Mouse (Mus musculus): ENCODE data around the gene Cntn4. TPM values are rescaled to one million over a fixed set of nuclear protein-coding genes. Genes with fewer than 3 reads are reported as not detected.
"Not testable (repeated sequence)": the region's sequence is repeated elsewhere in the genome, so short reads cannot be mapped to it uniquely, and the experiment has no call there.

Cntn4 gene
- polyA plus RNA-seq, 1 experiment from 2014 or later = 0.13 TPM

DNA sequence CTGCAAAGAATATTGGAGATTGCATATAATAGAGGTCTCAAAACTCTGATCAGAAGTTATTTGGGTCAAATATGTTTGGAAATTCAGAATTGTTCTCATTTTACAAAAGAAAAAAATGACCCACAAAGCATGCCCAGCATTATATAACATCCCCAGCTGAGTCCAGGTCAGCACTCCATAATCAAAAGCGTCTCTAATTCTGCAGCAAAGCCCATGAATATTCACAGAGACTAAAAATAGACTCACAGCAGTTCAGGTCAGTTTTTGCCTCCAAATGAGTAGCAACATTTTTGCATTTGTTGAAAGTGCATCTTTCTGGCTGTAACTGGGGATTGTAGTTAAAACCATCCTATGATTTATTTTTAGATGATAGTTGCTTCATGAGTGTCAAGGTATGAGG, 657.6 kb downstream of the Cntn4 start:
- no peaks in the 10 kb centered on the region for H3K36me3 ChIP-seq
- DNase-seq (no peak), ATAC-seq (ENCODE audit: low read depth) (no peak)
- no peaks in the 10 kb centered on the region for H3K4me1 ChIP-seq (replicated peaks)
- H3K27ac ChIP-seq = no peak overlapping the region
- H3K27me3 ChIP-seq = no peaks in the 10 kb centered on the region
- WGBS (ENCODE audit: insufficient replicate concordance) = 24% methylated on average over 1 of the region's 1 CpGs
- no peak overlapping the region for H3K9ac ChIP-seq
- no peak overlapping the region for H3K4me3 ChIP-seq (replicated peaks)
- no peaks in the 10 kb centered on the region for H3K9me3 ChIP-seq (replicated peaks)
- H3K4me2 ChIP-seq = no peak overlapping the region

DNA sequence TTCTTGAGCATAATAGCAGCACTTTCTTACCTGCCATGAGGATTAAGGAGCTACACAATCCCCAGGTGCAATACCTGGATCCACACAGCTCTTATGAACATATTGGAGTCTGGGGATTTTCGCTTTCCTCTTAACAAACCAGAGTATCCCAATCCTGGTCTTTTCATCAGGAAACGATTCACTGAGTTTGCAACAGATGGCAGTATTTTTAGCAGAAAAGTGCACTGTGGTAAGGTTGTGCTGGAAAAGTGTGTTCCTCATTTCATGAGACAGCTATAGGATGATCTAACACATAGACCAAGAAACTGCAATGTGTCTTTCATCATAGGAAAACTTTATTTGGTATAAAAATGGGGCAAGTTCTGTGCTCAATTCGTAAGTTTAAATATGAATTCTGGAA, 659.3 kb downstream of the Cntn4 start:
- no peaks in the 10 kb centered on the region for H3K9me3 ChIP-seq (replicated peaks)
- H3K36me3 ChIP-seq = no peaks in the 10 kb centered on the region
- DNase-seq (no peak), ATAC-seq (ENCODE audit: low read depth) (no peak)
- H3K27me3 ChIP-seq = no peaks in the 10 kb centered on the region
- no peak overlapping the region for H3K4me3 ChIP-seq (replicated peaks)
- 52% methylated on average over 3 of the region's 3 CpGs for WGBS (ENCODE audit: insufficient replicate concordance)
- no peak overlapping the region for H3K27ac ChIP-seq
- H3K9ac ChIP-seq = no peak overlapping the region
- no peaks in the 10 kb centered on the region for H3K4me1 ChIP-seq (replicated peaks)
- H3K4me2 ChIP-seq = no peak overlapping the region

DNA sequence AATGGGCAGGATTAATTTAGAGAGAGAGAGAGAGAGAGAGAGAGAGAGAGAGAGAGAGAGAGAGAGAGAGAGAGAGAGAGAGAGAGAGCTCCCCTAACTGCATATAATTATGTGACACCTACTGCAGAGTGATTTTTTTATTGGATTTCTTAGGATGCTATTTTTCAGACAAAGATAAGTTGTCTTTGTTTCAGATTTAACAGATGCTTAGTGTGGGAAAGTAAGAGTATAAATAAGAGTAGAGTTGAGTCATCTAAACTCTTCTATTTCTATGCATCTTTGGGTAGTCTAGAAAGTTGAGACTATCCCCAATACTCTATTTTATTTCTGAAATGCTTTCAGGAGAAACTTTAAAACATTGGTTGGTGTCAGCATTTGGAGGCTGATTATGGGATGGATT, 660.4 kb downstream of the Cntn4 start:
- no peak overlapping the region for H3K4me2 ChIP-seq
- no peak overlapping the region for H3K27ac ChIP-seq
- H3K9me3 ChIP-seq (replicated peaks) = no peaks in the 10 kb centered on the region
- no peaks in the 10 kb centered on the region for H3K36me3 ChIP-seq
- H3K4me1 ChIP-seq (replicated peaks) = no peaks in the 10 kb centered on the region
- no peaks in the 10 kb centered on the region for H3K27me3 ChIP-seq
- no peak overlapping the region for H3K9ac ChIP-seq
- no peak overlapping the region for H3K4me3 ChIP-seq (replicated peaks)
- DNase-seq (no peak), ATAC-seq (ENCODE audit: low read depth) (no peak)

DNA sequence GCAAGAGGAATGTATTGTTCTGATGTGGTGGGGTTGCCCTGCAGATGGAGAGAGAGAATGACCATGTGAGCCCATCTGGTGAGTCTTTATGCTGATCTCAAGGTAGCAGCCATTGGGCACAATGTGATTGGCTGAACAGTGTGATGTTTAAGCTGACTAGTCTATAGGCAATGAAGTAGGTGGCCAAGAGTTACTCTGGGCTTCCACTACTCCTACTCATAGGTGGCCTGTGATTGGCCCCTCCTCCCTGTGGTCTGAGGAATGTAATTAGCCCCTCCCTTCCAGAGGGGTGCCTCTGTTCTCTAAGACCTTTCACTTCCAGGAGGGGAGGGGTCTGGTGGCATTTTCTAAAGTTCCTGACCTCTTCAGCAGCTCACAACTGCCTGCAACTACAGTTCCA, 663.7 kb downstream of the Cntn4 start:
- ATAC-seq (ENCODE audit: low read depth) = no peak

DNA sequence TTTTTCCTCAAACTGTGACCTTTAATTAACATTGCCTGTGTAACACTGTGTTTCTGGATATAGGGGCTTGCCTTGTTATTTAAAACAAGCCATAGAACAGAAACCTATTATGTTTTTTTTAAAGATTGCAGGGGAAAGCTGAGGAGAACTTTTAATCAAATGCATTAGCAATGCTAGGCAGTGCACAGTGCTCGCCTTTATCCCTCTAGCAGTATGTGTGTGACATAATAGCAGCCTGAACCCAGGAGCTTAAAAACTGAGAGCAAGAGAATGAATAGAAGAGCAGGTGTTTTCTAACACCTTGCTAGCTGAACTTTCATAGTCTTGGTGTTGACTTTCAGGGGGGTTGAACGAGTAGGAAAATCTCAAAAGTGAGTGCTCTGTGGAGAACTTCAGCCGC, 672.6 kb downstream of the Cntn4 start:
- Histone ChIP-seq H3K4me1 (replicated peaks) (no peaks in the 10 kb centered on the region), H3K4me2 (no peak overlapping the region), H3K27ac (no peak overlapping the region), H3K9ac (no peak overlapping the region), H3K36me3 (no peaks in the 10 kb centered on the region), H3K4me3 (replicated peaks) (no peak overlapping the region), H3K27me3 (no peaks in the 10 kb centered on the region), H3K9me3 (replicated peaks) (no peaks in the 10 kb centered on the region)
- WGBS (ENCODE audit: insufficient replicate concordance) = 54% methylated on average over 3 of the region's 3 CpGs
- ATAC-seq (ENCODE audit: low read depth) (no peak), DNase-seq (no peak)

More for the DNA sequence above, 663.7 kb downstream of the Cntn4 start:
- Histone ChIP-seq H3K4me3 (replicated peaks) (no peak overlapping the region), H3K9ac (no peak overlapping the region), H3K4me1 (replicated peaks) (no peaks in the 10 kb centered on the region), H3K27me3 (no peaks in the 10 kb centered on the region), H3K4me2 (no peak overlapping the region), H3K36me3 (no peaks in the 10 kb centered on the region), H3K27ac (no peak overlapping the region), H3K9me3 (replicated peaks) (no peaks in the 10 kb centered on the region)
- no peak for DNase-seq

DNA sequence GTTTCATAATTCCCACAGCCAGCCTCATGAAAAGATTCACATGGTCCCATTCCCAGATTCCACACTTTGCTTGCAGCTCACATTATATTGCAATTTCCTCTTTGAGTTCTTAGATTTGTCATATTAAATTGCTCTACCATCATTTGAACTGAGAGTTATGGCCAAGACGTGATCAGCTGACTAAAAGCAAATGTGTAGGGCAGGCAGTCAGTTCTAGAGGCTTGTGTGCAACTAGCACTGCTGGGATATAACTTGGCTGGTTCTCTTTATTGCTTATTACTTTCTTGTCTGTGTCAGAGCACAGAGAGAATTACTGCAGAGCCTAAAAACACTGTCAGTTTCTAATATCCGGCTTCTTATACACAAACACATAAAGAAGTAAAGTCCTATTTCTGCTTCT, 673.9 kb downstream of the Cntn4 start:
- Histone ChIP-seq H3K9me3 (replicated peaks) (no peaks in the 10 kb centered on the region), H3K4me2 (no peak overlapping the region), H3K27me3 (no peaks in the 10 kb centered on the region), H3K27ac (no peak overlapping the region), H3K36me3 (no peaks in the 10 kb centered on the region), H3K4me1 (replicated peaks) (no peaks in the 10 kb centered on the region), H3K9ac (no peak overlapping the region), H3K4me3 (replicated peaks) (no peak overlapping the region)
- DNase-seq (no peak), ATAC-seq (ENCODE audit: low read depth) (no peak)
- WGBS (ENCODE audit: insufficient replicate concordance) = 64% methylated on average over 2 of the region's 2 CpGs

DNA sequence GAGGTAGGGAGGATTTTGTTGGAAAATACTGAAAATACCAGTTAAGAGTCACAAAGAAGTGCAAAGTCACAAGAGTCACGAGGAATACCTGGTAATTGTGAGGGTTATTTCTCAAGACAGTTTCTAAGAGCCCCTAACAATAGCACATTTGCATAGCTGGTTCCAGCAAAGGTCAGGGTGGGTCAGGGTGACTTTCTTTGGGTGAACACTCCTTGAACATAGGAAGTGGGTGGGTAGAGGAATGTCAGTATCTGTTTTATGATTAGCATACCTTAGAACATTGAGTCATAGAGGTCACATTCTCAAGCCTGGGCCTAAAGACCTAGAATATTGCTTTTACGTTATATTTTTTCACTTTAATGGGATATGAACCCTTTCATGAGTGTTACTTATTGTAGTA, 681.3 kb downstream of the Cntn4 start:
- not testable (repeated sequence) for DNase-seq; H3K4me2 ChIP-seq; ATAC-seq (ENCODE audit: low read depth); H3K4me1 ChIP-seq (replicated peaks); H3K9ac ChIP-seq; H3K27ac ChIP-seq; H3K36me3 ChIP-seq; H3K27me3 ChIP-seq; H3K9me3 ChIP-seq (replicated peaks); H3K4me3 ChIP-seq (replicated peaks)
- 50% methylated on average over 2 of the region's 2 CpGs for WGBS (ENCODE audit: insufficient replicate concordance)

DNA sequence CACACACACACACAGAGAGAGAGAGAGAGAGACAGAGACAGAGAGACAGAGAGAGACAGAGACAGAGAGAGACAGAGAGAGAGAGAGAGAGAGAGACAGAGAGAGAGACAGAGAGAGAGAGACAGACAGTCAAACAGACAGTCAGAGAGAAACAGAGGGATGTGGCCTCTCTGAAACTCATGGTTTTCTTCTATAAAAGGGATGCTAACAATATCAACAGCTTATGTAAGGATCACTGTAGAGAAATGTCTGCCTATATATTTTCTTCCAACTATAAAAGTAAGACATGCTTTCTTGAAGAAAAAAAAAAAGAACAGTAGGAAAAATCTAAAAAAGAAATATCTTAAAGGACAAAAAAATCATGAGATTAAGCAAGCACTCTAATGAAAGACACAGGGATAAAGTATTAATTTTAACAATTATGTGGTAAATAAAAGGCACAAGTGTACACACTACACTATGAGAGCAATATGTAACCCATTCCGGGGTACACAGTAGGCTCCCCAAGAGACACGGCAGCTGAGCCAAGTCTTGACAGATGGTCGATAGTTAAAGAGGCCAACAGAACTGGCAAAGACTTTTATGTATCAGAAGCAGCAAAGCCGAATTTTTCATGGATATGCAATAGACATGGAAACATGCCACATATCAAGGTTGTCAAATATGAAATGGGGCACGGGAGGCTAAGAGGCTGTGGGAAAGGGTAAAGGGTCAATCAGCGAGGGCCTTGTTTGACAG, 704.0 kb downstream of the Cntn4 start:
- Histone ChIP-seq H3K27ac (no peak overlapping the region), H3K9me3 (replicated peaks) (no peaks in the 10 kb centered on the region), H3K4me3 (replicated peaks) (no peak overlapping the region), H3K27me3 (no peaks in the 10 kb centered on the region), H3K9ac (no peak overlapping the region), H3K4me1 (replicated peaks) (no peaks in the 10 kb centered on the region), H3K36me3 (no peaks in the 10 kb centered on the region), H3K4me2 (no peak overlapping the region)
- ATAC-seq (ENCODE audit: low read depth) = no peak
- no peak for DNase-seq
- WGBS (ENCODE audit: insufficient replicate concordance) = 65% methylated on average over 6 of the region's 6 CpGs

DNA sequence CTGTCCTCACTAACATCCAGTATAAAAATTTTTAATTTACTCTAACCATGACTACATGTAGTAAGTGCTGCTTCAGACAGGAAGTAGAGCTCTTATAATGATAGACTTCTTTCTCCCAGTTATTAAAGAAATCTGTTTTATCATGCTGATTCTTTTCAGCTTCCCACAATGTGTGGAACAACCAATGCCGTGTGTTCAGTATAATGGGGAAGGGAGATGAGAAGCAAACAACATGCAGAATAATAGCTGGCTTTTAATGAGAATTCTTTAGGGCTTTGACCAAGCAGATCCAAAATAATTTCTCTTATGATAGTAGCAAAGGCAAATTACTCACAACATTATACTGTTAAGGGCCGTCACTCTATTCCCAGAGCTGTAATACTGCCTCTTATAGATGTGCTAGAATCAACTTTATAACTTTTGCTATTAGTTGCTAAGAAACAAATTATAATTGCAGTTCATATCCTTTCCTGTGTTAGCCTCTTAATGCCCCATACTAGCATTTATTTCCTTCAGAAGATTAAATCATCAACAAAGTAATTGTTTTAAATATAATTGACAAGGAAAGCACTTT, 710.5 kb downstream of the Cntn4 start:
- Histone ChIP-seq H3K27me3 (no peaks in the 10 kb centered on the region), H3K4me1 (replicated peaks) (no peaks in the 10 kb centered on the region), H3K4me2 (no peak overlapping the region), H3K27ac (no peak overlapping the region), H3K36me3 (no peaks in the 10 kb centered on the region), H3K9me3 (replicated peaks) (no peaks in the 10 kb centered on the region), H3K4me3 (replicated peaks) (no peak overlapping the region), H3K9ac (no peak overlapping the region)
- ATAC-seq (ENCODE audit: low read depth) (no peak), DNase-seq (no peak)
- whole genome bisulfite sequencing (ENCODE audit: insufficient replicate concordance) = 65% methylated on average over 2 of the region's 2 CpGs

DNA sequence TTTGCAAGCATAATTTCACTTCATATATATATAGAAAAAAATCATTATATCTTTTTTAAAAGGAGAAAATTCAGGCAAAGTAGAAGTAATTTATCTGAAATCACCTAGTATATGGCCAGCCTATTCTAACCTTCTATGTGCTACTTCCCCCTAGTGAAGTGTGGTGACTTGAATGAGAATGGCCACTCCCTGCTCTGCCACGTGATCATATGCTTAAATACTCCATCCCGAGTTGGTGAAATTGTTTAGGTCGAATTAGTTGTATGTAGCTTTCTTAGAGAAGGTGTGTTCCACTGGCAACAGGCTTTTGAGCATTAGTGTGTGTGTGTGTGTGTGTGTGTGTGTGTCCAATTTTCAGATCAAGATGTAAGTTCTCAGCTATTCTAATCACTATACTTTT, 730.6 kb downstream of the Cntn4 start:
- no peaks in the 10 kb centered on the region for H3K36me3 ChIP-seq
- H3K27ac ChIP-seq = no peak overlapping the region
- H3K4me3 ChIP-seq (replicated peaks) = no peak overlapping the region
- no peak overlapping the region for H3K4me2 ChIP-seq
- no peaks in the 10 kb centered on the region for H3K27me3 ChIP-seq
- WGBS (ENCODE audit: insufficient replicate concordance) = 55% methylated on average over 3 of the region's 3 CpGs
- no peak for ATAC-seq (ENCODE audit: low read depth)
- 0 out of 2 replicates have a peak, but pooled peaks cover 2% of the 10 kb centered on the region for H3K9me3 ChIP-seq (replicated peaks)
- H3K4me1 ChIP-seq (replicated peaks) = no peaks in the 10 kb centered on the region
- H3K9ac ChIP-seq = no peak overlapping the region
- no peak for DNase-seq

DNA sequence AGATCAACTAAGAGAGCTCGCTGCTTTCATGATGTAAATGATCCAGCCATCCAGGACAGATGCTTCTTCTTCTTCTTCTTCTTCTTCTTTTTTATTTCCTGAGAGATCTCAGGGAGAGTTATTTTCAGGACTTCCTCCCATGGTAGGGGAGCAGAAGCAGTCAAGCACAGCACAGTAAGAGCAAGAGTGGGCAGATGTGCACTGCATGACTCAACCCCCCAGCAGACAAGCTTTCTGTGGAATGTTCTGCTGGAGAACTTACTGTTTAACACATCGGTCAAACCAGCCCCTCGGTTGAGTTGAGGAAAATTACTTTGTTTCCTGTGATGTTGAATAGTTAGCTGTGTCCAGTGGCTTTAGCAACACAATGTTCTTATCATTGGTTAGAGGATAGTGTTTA, 731.2 kb downstream of the Cntn4 start:
- WGBS (ENCODE audit: insufficient replicate concordance) = 50% methylated on average over 3 of the region's 3 CpGs
- DNase-seq (no peak), ATAC-seq (ENCODE audit: low read depth) (no peak)
- no peak overlapping the region for H3K4me3 ChIP-seq (replicated peaks)
- no peaks in the 10 kb centered on the region for H3K27me3 ChIP-seq
- H3K4me2 ChIP-seq = no peak overlapping the region
- H3K27ac ChIP-seq = no peak overlapping the region
- no peak overlapping the region for H3K9ac ChIP-seq
- no peaks in the 10 kb centered on the region for H3K36me3 ChIP-seq
- H3K4me1 ChIP-seq (replicated peaks) = no peaks in the 10 kb centered on the region
- 0 out of 2 replicates have a peak, but pooled peaks cover 2% of the 10 kb centered on the region for H3K9me3 ChIP-seq (replicated peaks)

DNA sequence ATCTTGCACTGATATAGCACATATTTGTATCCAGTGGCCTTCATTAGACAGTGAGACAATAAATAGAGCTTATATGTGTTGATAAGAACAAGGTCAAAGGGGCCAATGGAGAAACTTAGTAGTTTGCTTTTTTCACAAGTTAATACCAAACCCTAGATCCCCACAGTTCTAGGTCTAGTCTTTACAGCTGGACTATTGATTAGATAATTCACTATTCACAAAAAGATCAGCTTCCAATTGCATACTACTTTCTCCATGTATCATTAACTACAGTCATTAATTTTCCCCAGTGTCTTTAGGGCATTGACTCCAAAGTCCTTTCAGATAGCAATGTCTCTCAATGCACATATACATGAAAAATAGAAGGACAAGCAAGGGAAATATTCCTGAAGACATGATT, 745.5 kb downstream of the Cntn4 start:
- Histone ChIP-seq H3K9ac (no peak overlapping the region), H3K9me3 (replicated peaks) (no peaks in the 10 kb centered on the region), H3K36me3 (no peaks in the 10 kb centered on the region), H3K4me3 (replicated peaks) (no peak overlapping the region), H3K4me1 (replicated peaks) (no peaks in the 10 kb centered on the region), H3K4me2 (no peak overlapping the region), H3K27me3 (no peaks in the 10 kb centered on the region), H3K27ac (no peak overlapping the region)
- DNase-seq = no peak
- ATAC-seq (ENCODE audit: low read depth) = no peak

Measured in liver, embryonic 13.5 days (tissue).